Mouse (Mus musculus): ENCODE measurements around the gene BC034090.

The BC034090 gene

GRCm38 (mm10) chr1:155242488-155242745 lies 1.8 kb downstream of the BC034090 start:
- DNase-seq (ENCODE audit: low spot score), result no peak

GRCm38 (mm10) chr1:155241701-155242487 lies 2.4 kb downstream of the BC034090 start:
- DNase-seq (ENCODE audit: low spot score), result no peak

- no peak for DNase-seq (ENCODE audit: low spot score)
Observed at GRCm38 (mm10) chr1:155239962-155240717, 4.1 kb downstream of the BC034090 start.

GRCm38 (mm10) chr1:155239169-155239568 lies 5.1 kb downstream of the BC034090 start:
- DNase-seq (ENCODE audit: low spot score), result no peak

GRCm38 (mm10) chr1:155238126-155238525 lies 6.1 kb downstream of the BC034090 start:
- DNase-seq (ENCODE audit: low spot score), result no peak

- no peak for DNase-seq (ENCODE audit: low spot score)
Observed at GRCm38 (mm10) chr1:155237390-155237789, 6.9 kb downstream of the BC034090 start.

- no peak for DNase-seq (ENCODE audit: low spot score)
Observed at GRCm38 (mm10) chr1:155236306-155237024, 7.8 kb downstream of the BC034090 start.

- DNase-seq (ENCODE audit: low spot score), result no peak
Observed at GRCm38 (mm10) chr1:155235641-155236040, 8.6 kb downstream of the BC034090 start.

GRCm38 (mm10) chr1:155233931-155234607 lies 10.2 kb downstream of the BC034090 start:
- no peak for DNase-seq (ENCODE audit: low spot score)

- DNase-seq (ENCODE audit: low spot score), result no peak
Observed at GRCm38 (mm10) chr1:155233378-155233777, 10.9 kb downstream of the BC034090 start.

- DNase-seq (ENCODE audit: low spot score), result no peak
Observed at GRCm38 (mm10) chr1:155232786-155233185, 11.5 kb downstream of the BC034090 start.

- no peak for DNase-seq (ENCODE audit: low spot score)
Observed at GRCm38 (mm10) chr1:155232385-155232784, 11.9 kb downstream of the BC034090 start.

GRCm38 (mm10) chr1:155229464-155230411 lies 14.5 kb downstream of the BC034090 start:
- no peak for DNase-seq (ENCODE audit: low spot score)

- DNase-seq (ENCODE audit: low spot score), result peak; percentile 61
Observed at GRCm38 (mm10) chr1:155223849-155224554, 20.2 kb downstream of the BC034090 start.

- no peak for DNase-seq (ENCODE audit: low spot score)
Observed at GRCm38 (mm10) chr1:155223036-155223435, 21.2 kb downstream of the BC034090 start.

- no peak for DNase-seq (ENCODE audit: low spot score)
Observed at GRCm38 (mm10) chr1:155222101-155222669, 22.1 kb downstream of the BC034090 start.

GRCm38 (mm10) chr1:155218924-155219323 lies 25.3 kb downstream of the BC034090 start:
- DNase-seq (ENCODE audit: low spot score), result no peak

GRCm38 (mm10) chr1:155217865-155218541 lies 26.2 kb downstream of the BC034090 start:
- no peak for DNase-seq (ENCODE audit: low spot score)

- no peak for DNase-seq (ENCODE audit: low spot score)
Observed at GRCm38 (mm10) chr1:155216844-155217243, 27.4 kb downstream of the BC034090 start.

GRCm38 (mm10) chr1:155216313-155216712 lies 27.9 kb downstream of the BC034090 start:
- no peak for DNase-seq (ENCODE audit: low spot score)
